Mouse (Mus musculus) small intestine, adult 10 weeks (tissue): ENCODE data around the gene Gpr143. TPM values are rescaled to one million over a fixed set of nuclear protein-coding genes. Genes with fewer than 3 reads are reported as not detected.

Experiments used
- polyA plus RNA-seq: library from polyadenylated mRNA; stranded (reverse); fragments of 350-450 nt; fragmentation: Illumina TruSeq; extraction: RNeasy Lipid Tissue Mini Kit (QIAGEN cat#74804); gene quantifications from one replicate; pipeline ENCODE4 v1.2.3, GENCODE M21; 2014; ENCODE audit warnings: low replicate concordance

The Gpr143 gene
- polyA plus RNA-seq = not detected

DNA sequence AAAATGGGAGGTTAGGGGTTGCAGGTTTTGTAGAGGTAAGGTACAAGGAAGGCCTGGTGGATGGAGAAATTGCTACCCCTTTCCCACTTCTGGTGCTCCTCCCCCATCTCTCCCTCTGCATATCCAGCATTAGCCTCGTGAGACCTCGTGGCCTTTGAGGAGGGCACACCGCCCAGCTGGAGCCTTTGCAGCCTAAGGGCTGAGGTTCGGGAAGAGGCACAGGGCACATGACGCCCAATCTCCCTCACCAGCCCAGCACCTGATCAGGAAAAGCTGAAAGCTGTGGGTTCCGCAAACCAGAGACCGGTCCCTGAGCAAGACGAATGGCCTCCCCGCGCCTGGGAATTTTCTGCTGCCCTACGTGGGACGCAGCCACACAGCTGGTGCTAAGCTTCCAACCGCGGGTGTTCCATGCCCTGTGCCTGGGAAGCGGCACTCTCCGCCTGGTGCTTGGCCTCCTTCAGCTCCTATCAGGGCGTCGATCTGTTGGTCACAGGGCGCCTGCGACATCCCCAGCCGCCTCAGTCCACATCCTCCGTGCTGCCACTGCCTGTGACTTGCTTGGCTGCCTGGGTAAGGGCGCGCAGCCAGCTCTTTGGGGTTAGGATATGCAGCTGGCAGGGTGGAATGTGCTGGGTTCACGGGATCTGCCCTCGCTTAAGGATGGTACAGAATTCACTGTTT, at the start of gene Gpr143:
TSS of gene Gpr143 (plus strand) at position 202 of the 684 bp plus-strand sequence.

DNA sequence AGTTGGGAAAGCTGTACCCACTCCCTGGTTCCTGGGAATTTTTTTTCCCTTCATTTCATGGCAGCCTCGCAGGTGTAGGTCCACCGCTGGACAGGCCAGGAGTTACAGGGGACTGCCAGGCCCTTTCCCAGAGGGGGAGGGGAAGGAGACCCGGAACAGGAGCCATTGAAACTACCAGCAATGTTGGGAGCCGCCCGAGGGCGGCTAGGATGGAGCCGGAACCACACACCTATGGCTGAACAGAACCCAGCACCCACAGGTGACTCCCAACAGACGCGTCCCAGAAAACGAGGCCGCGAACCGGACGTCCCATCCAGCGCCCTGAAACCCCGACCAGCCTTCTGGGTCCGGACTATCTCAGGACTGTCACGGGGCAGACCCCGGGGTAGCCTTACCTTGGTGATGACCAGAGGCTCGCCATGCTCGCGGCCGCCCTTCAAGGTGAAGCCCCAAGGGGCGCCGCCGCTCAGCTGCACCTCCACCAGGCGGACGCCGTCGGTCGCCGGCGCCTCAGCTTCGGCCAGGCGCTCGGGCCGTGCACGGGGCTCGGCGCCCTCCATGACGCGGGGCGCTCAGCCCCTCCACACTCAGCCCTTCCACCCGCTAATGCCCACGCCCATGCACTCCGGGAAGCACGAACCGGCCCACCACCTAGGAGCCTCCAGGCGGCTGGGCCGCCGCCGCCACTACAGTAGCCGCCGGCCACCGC, 12.7 kb upstream of the Gpr143 start, which contains the start of gene Shroom2:
TSS of gene Shroom2 (minus strand) at position 575 of the 709 bp plus-strand sequence.

Other genes with a start within 250 kb of the Gpr143 start
- gene Cldn34a, start 218.6 kb upstream of the Gpr143 start, polyA plus RNA-seq = not detected
- 18.3 TPM for gene Shroom2, start 12.5 kb upstream of the Gpr143 start, polyA plus RNA-seq
- gene Usp51, start 224.5 kb downstream of the Gpr143 start, polyA plus RNA-seq = not detected